Mouse (Mus musculus) ovary, postnatal 36 days (tissue): Measurements from ENCODE around the gene Adal.
"Not testable (repeated sequence)": the region's sequence is repeated elsewhere in the genome, so short reads cannot be mapped to it uniquely, and the experiment has no call there.

Experiments used
- DNase-seq: peaks from one replicate; pipeline ENCODE4 v3.0.0; 2022; ENCODE audit warnings: low spot score, mixed read lengths

Adal gene

GRCm38 (mm10) chr2:121140018-121140882, at the start of gene Adal, which contains the start of gene Lcmt2:
Gene Adal (plus strand): TSS chr2:121140428.
Gene Lcmt2 (minus strand): TSS chr2:121140653.
- peak; percentile 91 for DNase-seq

GRCm38 (mm10) chr2:121102051-121102450, 38.2 kb upstream of the Adal start:
- peak; percentile 38 for DNase-seq

GRCm38 (mm10) chr2:121105940-121106339, 34.3 kb upstream of the Adal start:
- DNase-seq = no peak

GRCm38 (mm10) chr2:121109695-121110094, 30.5 kb upstream of the Adal start, which contains the start of gene Tgm7:
Gene Tgm7 (minus strand): TSS chr2:121109795.
- no peak for DNase-seq

- no peak for DNase-seq
Observed at GRCm38 (mm10) chr2:121115418-121115817, 24.8 kb upstream of the Adal start.

GRCm38 (mm10) chr2:121119260-121119659, 21.0 kb upstream of the Adal start:
- no peak for DNase-seq

- DNase-seq = not testable (repeated sequence)
Observed at GRCm38 (mm10) chr2:121126302-121126701, 13.9 kb upstream of the Adal start.

- DNase-seq = no peak
Observed at GRCm38 (mm10) chr2:121127536-121127935, 12.7 kb upstream of the Adal start.

- no peak for DNase-seq
Observed at GRCm38 (mm10) chr2:121128865-121129620, 11.2 kb upstream of the Adal start.

GRCm38 (mm10) chr2:121132822-121133221, 7.4 kb upstream of the Adal start:
- DNase-seq = no peak

- no peak for DNase-seq
Observed at GRCm38 (mm10) chr2:121137371-121137770, 2.9 kb upstream of the Adal start.

- DNase-seq = peak; percentile 22
Observed at GRCm38 (mm10) chr2:121139266-121140017, 786 bp upstream of the Adal start.

- DNase-seq = no peak
Observed at GRCm38 (mm10) chr2:121141216-121142035, 1.2 kb downstream of the Adal start.

GRCm38 (mm10) chr2:121142415-121142814, 2.2 kb downstream of the Adal start:
- DNase-seq = no peak

- DNase-seq = no peak
Observed at GRCm38 (mm10) chr2:121149679-121150078, 9.5 kb downstream of the Adal start.

GRCm38 (mm10) chr2:121153100-121153499, 12.9 kb downstream of the Adal start:
- no peak for DNase-seq

- DNase-seq = no peak
Observed at GRCm38 (mm10) chr2:121169173-121169572, 28.9 kb downstream of the Adal start.

GRCm38 (mm10) chr2:121169902-121170301, 29.7 kb downstream of the Adal start:
- DNase-seq = peak; percentile 22

GRCm38 (mm10) chr2:121170481-121170971, 30.3 kb downstream of the Adal start, which contains the start of gene Tubgcp4:
Gene Tubgcp4 (plus strand): TSS chr2:121170654.
- no peak for DNase-seq

- peak; percentile 91 for DNase-seq
Observed at GRCm38 (mm10) chr2:121170980-121171742, 30.9 kb downstream of the Adal start, which contains the start of gene Zscan29. Gene Zscan29 (minus strand): TSS chr2:121171125.
